Mouse (Mus musculus) ES-E14 (cell line): Measurements from ENCODE around the gene Slc41a2. TPM values are rescaled to one million over a fixed set of nuclear protein-coding genes. Genes with fewer than 3 reads are reported as not detected.
A peak's percentile ranks its signal among the peaks of the same experiment; 100 is the strongest.

Source experiments
- DNase-seq: peaks from one replicate; pipeline ENCODE4 v3.0.0-alpha.2; 2013; ENCODE audit warnings: low read depth, low spot score
- H3K27ac ChIP-seq: 2 replicates; pipeline ENCODE4 v1.5.1; 2012; ENCODE audit warnings: low read depth, mild to moderate bottlenecking, low read length, moderate library complexity, mixed read lengths; ENCODE audit not compliant: poor library complexity, insufficient read depth, severe bottlenecking
- H3K36me3 ChIP-seq: 2 replicates; pipeline ENCODE4 v1.6.1; 2012; ENCODE audit warnings: mild to moderate bottlenecking, low read length, moderate library complexity, mixed read lengths; ENCODE audit not compliant: control insufficient read depth, poor library complexity, insufficient read depth, severe bottlenecking
- H3K4me1 ChIP-seq, 2 experiments: fragments of 150-350 bp in 1 of 2; sonication (generic) in 1 of 2; 2 replicates each; pipeline ENCODE4 v1.6.1; 2012; ENCODE audit warnings: low read length in 2 of 2, mild to moderate bottlenecking in 1 of 2, mixed read lengths in 1 of 2; ENCODE audit not compliant: control insufficient read depth in 2 of 2, insufficient read depth in 2 of 2, poor library complexity in 1 of 2
- H3K4me3 ChIP-seq, 2 experiments: fragments of 150-350 bp in 1 of 2; sonication (generic) in 1 of 2; 2 replicates each; pipeline ENCODE4 v1.5.1; 2012; ENCODE audit warnings: low read length in 2 of 2, low read depth in 1 of 2, mild to moderate bottlenecking in 1 of 2, mixed read lengths in 1 of 2; ENCODE audit not compliant: insufficient read depth in 1 of 2, poor library complexity in 1 of 2, severe bottlenecking in 1 of 2
- H3K9ac ChIP-seq: 2 replicates; pipeline ENCODE4 v1.6.1; 2012; ENCODE audit warnings: low read depth, mild to moderate bottlenecking, low read length, mixed read lengths; ENCODE audit not compliant: poor library complexity, insufficient read depth, severe bottlenecking
- H3K9me3 ChIP-seq: fragments of 150-350 bp; sonication (generic); 2 replicates; pipeline ENCODE4 v1.6.1; 2012; ENCODE audit warnings: low read depth, mild to moderate bottlenecking, low read length; ENCODE audit not compliant: control insufficient read depth, insufficient read depth
- CHD2 ChIP-seq: IDR thresholded peaks from 2 replicates; pipeline ENCODE4 v1.6.1; 2014; ENCODE audit warnings: mild to moderate bottlenecking, low read depth, low read length, inconsistent platforms
- HCFC1 ChIP-seq: IDR thresholded peaks from 2 replicates; pipeline ENCODE4 v1.6.1; 2012; ENCODE audit warnings: low read length, inconsistent platforms, borderline replicate concordance; ENCODE audit not compliant: insufficient read depth
- MAFK ChIP-seq: IDR thresholded peaks from 2 replicates; pipeline ENCODE4 v1.6.1; 2014; ENCODE audit warnings: mild to moderate bottlenecking, low read depth, low read length, inconsistent platforms; ENCODE audit not compliant: insufficient read depth
- ZC3H11A ChIP-seq: IDR thresholded peaks from 2 replicates; pipeline ENCODE4 v1.6.1; 2012; ENCODE audit warnings: low read depth, mild to moderate bottlenecking, inconsistent platforms, low read length, borderline replicate concordance
- ZNF384 ChIP-seq: IDR thresholded peaks from 2 replicates; pipeline ENCODE4 v1.6.1; 2012; ENCODE audit warnings: low read depth, low read length, inconsistent platforms
- in situ Hi-C, 2 experiments: fragments of 600-800 bp; cut with MboI; formaldehyde crosslinking; loops; one replicate each; pipeline ENCODE4 v1.15.1; 2025; ENCODE audit warnings: low sequenced_read_pairs in 2 of 2, inconsistent platforms in 1 of 2; ENCODE audit not compliant: unreplicated experiment in 2 of 2
- total RNA-seq: library from RNA; depleted of rRNA; stranded (reverse); fragments of 300-350 nt; gene quantifications from 2 replicates; pipeline ENCODE4 v1.2.3, GENCODE M21; 2012; rRNA removed

The Slc41a2 gene
- total RNA-seq, result 0.63 and 1.1 TPM in 2 replicates

DNA sequence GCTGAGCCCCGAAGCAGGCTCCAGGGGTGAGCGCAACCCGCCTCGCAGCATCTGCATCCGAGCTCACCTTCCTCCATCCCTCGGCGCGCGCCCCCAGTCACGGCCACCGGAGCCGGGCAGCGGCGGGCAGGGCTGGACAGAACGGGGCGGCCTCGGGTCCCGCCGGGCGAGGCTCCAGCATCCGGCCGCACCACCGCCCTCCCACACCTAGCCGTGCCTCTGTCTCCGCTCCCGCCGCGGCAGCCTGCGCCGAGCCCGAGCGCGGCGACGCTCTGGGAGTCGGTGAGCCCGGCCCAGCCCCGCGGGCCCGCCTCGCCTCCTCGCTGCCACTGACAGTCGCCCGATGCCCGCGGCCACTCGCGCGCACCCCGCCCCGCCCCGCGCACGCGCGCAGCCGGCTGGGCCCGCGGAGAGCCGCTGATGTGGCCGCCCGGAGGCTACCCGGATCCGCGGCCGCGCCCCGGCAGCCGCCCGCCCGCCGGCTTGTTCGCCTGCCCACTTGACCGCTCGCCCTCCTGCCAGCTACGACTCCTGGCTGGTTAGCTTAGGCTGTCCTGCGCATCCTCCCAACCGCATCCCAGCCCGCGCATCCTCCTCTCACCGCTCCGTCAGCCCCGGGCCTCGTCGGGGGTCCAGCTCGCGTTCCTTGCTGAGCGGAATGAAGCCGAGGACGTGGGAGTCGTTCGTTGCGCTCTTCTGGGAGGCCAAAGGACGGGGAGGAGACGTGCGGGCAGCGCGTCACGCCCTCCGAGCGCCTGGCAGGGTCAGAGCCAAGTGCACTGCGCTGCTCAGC lies at the start of gene Slc41a2:
TSS of gene Slc41a2 (minus strand) at position 724 of the 793 bp plus-strand sequence.
- Histone ChIP-seq H3K4me1 (peaks cover 1 to 3% of the 10 kb centered on the region in 2 experiments; a peak in 2 of 4 replicates), H3K36me3 (no peaks in the 10 kb centered on the region), H3K4me3 (peak within 1 kb of the TSS; percentile 72 to 74), H3K27ac (no peak within 1 kb of the TSS), H3K9ac (peak within 1 kb of the TSS; percentile 31), H3K9me3 (no peaks in the 10 kb centered on the region)
- in situ Hi-C loops, result no loop called here
- DNase-seq, result no peak
- TF ChIP-seq HCFC1 (no peak), ZNF384 (no peak), ZC3H11A (no peak), CHD2 (no peak), MAFK (no peak)

DNA sequence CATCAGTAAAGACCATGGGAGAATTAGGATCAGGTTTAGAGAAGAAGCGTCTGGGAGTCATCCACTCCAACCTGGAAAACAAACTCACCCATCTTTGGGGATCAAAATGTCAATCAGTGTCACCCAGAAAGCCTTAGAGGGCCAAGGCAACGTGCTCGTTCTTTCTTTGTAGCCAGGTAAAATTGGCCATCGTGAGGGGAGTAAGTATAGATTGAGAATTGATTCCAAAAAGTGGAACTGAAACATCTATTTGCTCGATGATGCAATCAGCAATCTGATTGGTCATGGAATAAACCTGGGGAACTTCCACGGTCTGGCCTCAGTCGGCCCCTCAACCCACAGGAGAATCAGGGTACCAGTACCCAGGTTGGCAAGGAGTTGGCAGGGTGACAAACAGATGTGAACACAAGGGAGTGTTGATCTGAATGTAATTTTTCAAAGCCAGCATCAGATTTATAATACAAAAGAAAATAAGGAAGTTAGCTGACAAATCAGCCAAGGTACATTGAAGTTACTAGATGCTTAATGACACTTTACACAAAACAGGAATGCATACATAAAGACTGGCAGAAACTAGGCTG lies 47.7 kb upstream of the Slc41a2 start:
- no peak overlapping the region for H3K4me3 ChIP-seq
- TF ChIP-seq HCFC1, result no peak
- no peak for TF ChIP-seq MAFK
- TF ChIP-seq ZNF384, result no peak
- TF ChIP-seq CHD2, result no peak
- TF ChIP-seq ZC3H11A, result no peak
- peaks cover 18% of the 10 kb centered on the region for H3K36me3 ChIP-seq
- no peak overlapping the region for H3K27ac ChIP-seq
- no peaks in the 10 kb centered on the region for H3K4me1 ChIP-seq
- in situ Hi-C loops, result no loop called here
- H3K9me3 ChIP-seq, result peaks cover 48% of the 10 kb centered on the region
- DNase-seq, result no peak
- no peak overlapping the region for H3K9ac ChIP-seq

DNA sequence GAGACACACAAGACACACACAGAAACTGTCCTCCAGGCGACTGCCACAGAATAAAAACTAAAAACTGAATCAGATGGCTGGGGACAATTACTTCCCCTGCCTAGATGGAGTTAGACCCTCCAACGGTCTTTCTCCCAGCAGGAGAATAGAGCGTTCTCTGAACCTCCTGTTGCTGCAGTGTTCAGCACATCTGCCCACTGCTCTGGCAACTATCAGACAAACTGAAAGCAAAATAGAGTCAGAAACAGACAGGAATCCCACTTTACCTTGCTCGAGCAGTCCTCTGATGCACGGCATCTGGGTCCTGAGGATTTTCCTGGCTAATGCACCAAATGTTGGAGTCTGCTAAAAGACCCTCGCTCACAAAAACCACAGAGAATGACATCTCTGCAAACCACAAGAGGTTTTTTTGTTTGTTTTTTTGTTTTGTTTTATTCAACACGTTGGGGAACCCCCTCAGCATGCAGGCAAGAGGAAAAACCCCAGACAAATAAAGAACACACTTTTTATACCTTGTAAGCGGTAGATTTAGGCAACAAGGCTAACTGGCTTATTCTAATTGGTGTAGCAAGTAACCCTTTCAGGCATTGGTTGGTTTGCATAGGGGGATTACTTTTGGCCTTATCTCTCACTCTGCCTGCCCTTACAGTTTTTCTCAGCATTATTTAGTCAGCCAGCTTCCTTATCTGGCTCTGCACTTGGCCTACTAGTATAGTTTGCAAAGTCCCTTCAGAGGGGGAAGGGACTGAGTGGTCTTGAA lies 47.0 kb upstream of the Slc41a2 start:
- peaks cover 56% of the 10 kb centered on the region for H3K9me3 ChIP-seq

DNA sequence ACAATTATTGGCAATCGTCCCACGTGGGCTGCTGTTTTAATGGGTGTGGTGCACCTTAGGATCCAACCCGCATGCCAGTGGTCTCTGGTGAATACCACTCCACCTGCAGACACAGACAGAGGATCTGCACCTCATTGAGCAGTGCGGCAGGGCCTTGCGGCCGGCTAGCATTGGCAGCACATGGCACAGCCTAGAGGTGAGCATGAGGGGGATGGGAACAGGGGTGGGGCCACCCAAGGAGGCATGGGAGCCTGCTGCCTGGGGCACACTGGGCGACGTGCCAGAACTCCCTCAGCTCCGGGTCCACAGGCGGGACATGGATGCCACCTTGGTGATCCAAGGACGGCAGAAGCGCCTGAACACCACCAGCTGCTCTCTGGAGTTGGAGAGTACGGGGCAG lies 46.2 kb upstream of the Slc41a2 start:
- no peak overlapping the region for H3K4me3 ChIP-seq
- DNase-seq, result no peak
- TF ChIP-seq HCFC1 (no peak), ZC3H11A (no peak), ZNF384 (no peak), CHD2 (no peak), MAFK (no peak)
- H3K9ac ChIP-seq, result no peak overlapping the region
- in situ Hi-C loops, result no loop called here
- H3K36me3 ChIP-seq, result peaks cover 26% of the 10 kb centered on the region
- peaks cover 63% of the 10 kb centered on the region for H3K9me3 ChIP-seq
- no peak overlapping the region; the same call in 1 of the 2 replicates for H3K27ac ChIP-seq
- H3K4me1 ChIP-seq, result no peaks in the 10 kb centered on the region

More for the DNA sequence above, 47.0 kb upstream of the Slc41a2 start:
- TF ChIP-seq CHD2, result no peak
- TF ChIP-seq ZC3H11A, result no peak
- TF ChIP-seq HCFC1, result no peak
- TF ChIP-seq MAFK, result no peak
- TF ChIP-seq ZNF384, result no peak
- in situ Hi-C loops, result no loop called here
- Histone ChIP-seq H3K4me1 (no peaks in the 10 kb centered on the region), H3K4me3 (no peak overlapping the region), H3K27ac (no peak overlapping the region), H3K9ac (no peak overlapping the region), H3K36me3 (peaks cover 21% of the 10 kb centered on the region)
- no peak for DNase-seq
